Mouse (Mus musculus): ENCODE measurements around the gene Tex35.

Gene Tex35

DNA sequence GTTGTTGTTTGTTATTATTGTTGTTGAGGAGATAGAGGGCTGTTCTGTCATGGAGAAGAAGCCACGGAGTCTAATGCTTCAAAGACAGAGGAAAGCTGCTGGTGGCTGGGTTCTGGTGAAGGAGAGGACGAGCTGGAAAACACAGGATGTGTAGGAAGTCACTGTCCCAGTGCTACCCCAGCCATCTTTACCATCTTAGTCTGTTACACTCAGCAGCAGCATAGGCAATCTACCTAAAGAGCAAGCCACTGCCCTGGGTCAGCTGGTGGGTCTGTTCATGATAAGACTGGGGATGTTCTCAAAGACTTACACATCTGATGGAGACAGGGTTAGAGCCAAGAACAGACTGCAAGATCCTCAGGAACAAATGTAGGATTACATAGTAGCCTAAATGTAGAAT lies 58.6 kb downstream of the Tex35 start:
- DNase-seq, result no peak
